Mouse (Mus musculus): ENCODE measurements around the gene Lrrc74a. TPM values are rescaled to one million over a fixed set of nuclear protein-coding genes. Genes with fewer than 3 reads are reported as not detected.

The Lrrc74a gene
- total RNA-seq, 1 experiment from 2014 or later, result not detected

DNA sequence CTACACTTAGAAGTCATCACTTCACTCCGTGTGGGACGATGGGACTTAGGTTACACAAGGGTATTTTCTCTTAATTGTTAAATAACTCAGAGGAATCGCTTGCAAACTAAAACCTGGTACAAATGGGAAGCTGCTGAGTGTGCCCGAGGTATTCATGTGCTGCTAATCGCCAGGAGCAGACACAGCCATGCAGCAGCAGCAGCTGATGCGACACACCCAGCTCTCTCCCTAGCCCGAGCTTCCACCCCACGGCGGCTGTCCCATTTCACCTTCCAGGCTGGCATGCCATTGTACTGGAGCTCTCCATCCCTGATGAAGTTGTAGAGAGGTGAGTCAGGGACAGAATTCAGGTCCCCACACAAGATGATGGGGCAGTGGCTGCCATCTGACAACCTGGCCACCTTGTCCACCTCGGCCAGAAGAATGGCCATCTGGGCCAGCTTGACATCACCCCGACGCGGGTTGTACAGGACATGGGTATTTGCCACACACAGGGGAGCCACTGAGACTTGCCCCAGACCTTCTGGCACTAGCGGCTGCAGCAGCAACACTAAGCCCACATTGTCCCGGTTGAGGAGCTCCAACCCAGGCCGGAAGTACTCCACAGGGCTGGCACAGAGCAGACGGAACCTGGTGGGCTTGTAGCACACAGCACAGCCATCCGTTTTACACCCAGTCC lies 14.1 kb upstream of the Lrrc74a start:
- DNase-seq, result no peak

DNA sequence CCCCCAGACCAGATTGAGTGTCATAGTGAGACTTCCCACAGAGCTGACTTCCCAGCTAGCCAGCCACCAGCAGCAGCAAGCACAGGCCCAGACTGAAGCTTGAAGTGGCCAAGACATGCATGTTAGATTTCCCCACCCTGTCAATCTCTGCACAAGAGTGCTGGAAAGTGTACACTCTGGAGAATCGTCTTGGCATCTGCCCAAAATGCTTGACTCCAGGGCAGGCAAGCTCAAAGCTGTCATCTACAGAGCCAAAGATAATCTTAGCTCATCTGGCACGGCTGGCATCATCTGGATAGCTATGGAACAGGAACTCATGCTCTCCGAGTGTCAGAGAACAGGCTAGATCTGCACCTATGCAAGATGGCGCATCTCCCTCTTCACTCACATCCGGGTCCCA lies 12.7 kb upstream of the Lrrc74a start:
- peak; percentile 39 for DNase-seq

DNA sequence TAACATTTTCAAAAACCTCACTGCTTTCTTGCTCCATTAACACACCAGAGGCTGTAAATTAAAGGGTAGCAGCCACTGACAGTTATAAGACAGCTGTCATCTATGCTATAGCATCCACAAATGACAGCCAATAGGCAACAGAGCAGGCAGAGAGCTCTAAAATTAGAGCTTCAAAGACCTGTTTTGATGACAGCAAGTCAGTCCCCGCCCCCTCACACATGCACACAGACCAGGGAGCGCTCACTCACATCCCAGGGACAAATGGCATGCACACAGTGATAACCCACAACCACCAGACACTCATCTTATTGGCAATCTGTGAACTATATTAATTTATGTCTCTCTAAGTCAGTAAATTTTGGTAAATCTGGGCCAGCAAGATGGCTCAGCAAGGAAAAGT lies 9.9 kb upstream of the Lrrc74a start:
- DNase-seq, result no peak

DNA sequence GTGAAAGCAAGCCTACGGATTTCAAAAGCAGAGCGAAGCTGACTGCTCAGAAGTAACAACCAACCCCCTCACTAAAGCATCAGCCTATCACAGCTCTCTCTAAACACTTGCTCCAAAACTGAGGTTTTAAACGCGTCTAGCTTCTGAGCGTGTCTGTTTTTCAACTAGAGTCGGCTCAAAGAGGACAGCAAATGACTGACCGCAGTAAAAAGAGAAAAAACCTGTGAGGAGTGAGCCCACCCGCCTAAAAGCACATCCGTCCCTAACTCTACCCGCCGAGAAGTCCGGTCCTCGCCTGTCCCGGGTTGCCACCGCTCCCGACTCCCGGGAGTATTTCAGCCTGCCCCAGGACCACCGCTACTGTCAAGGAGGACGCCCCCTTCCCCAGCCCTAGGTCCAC lies 8.5 kb upstream of the Lrrc74a start:
- DNase-seq, result no peak

DNA sequence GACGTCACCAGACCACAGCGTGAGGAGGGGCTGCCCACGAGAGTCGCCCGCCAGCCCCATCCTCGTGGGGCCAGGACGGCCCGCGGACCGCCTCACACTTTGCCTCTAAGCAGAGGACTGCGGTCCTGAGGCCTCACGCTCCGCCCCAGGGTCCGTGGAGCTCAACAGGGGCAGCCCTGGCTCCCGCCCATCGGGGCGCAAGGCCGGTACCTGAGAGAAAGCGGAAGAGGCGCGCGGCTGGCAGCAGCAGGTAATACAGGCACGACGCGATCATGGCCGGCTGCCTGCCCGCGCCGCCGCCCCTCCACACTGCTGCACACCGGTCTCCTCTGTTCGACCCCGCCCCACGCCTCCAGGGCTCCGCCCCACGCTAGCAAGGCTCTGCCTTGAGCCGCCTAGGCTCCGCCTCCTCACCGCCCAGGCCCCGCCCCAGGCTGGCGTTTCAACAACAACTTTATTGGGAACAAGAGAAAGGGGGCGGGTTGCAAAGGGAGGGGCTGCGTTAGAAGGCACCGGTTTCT lies 8.0 kb upstream of the Lrrc74a start, which contains the start of gene Angel1:
Angel1 (minus strand) TSS at position 341 of the 521 bp plus-strand sequence.
- DNase-seq, result peak; percentile 98

DNA sequence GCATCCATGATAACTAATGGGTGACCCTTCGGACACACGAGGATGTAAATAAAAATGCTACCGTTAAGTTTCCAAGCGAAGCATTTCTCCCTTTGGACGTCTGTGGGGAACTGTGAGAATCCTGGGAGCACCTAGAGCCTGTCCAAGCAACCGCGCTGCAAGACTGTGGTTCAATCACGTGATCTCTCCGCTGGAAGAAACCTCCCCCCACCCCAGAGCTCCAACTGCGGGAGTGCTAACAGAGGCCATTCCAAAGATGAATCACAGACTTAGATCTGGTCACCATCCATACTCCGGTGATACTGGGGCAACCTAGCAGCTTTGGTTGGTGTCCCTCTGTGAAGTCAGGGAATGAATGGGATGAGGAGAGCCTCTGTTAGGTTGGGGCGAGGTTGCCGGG lies 26.9 kb downstream of the Lrrc74a start:
- DNase-seq, result no peak

DNA sequence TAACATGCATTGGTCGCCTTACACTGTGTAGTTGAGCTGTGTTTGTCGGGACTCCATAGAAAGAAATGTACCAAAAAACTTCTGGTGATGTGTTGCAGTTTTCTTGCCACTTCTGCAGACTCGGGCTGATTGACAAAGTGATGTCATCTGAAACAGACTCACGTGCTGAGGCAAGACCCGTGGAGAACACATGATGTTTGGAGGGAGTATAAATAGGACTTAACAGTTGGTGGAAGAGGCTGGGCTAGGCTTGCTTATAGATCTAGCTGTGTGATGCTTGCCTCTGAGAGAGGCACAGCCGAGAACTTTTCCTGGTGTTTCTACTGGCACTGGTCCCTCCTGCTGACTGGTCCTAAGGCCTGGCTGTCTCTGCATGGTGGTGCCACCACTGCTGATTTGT lies 29.9 kb downstream of the Lrrc74a start:
- no peak for DNase-seq

DNA sequence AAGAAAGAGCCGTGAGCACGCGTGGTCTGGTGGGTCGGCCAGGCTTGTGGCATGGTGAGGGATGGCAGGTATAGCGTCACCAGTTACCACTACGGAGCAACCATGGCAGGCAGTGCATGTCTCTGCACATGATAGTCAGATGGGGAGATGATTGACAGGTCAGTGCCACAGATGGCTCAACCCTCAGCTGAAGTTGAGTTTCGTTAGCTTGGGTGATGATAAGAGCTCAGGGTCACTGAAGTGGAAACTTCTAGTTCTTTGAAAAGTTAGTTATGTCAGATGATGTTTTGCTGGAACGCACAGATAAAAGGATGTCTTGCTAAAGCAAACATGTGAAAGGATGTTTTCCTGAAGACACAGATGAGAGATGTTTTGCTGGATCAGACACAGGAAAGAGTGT lies 32.3 kb downstream of the Lrrc74a start:
- no peak for DNase-seq

DNA sequence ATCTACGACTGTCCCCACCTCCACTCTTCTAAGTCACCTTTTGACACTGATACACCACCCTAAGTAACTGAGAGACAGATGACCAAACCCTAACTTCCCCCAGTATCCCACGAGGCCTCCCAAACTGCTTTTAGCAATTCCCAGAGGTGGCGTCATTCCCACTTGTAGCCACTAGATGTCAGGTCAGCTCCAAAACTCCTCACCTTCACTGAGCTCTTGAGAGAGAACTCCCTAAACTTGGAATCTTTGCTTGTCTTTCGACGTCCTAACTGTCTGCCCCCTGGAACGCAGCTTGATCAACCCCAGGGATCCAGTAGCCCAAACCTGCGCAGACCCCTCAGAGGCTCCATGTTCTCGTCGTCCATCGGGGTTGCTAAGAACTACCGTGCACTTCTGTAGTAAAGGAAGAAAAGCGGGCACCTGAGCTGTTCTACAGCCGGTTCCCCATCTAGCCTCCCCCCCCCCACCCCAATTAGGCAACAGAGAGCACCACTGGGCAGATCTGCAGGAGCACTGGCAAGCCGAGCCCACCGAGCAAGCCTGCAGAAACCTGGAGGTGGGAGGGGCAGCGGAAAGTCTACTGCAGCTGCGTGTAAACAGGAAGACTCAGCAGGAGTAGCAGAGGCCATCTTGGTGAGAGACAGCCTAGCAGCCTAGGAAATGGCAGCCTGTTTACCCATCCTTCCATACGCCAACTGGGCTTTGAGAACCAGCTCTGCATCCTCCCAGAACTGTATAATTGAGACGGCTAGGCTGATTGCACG lies 33.9 kb downstream of the Lrrc74a start:
- peak; percentile 68 for DNase-seq

DNA sequence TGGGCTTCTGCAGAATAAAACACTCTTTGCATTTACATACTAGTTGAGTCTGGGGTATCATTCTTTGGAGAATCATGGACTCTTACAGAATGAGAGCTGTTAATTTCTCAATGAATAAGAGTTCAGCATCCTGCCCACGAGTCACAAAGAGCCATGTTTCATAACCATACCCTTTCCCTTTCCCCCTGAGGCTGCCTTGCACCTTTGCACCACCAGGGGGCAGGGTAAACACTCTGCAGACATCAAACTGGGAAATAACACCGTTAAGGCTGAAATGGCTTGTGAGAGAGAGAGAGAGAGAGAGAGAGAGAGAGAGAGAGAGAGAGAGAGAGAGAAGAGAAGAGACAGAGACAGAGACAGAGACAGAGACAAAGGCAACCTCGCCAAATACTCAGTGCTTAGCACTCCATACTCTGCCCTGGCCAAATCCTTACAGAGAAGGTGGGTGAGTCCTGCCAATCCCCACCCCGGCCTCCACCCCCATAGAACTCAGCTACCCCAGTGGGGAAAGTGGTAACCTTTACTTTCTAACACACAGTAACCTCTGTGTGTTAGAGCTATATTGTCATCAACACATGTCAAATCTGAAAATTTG lies 34.9 kb downstream of the Lrrc74a start:
- peak; percentile 91 for DNase-seq

DNA sequence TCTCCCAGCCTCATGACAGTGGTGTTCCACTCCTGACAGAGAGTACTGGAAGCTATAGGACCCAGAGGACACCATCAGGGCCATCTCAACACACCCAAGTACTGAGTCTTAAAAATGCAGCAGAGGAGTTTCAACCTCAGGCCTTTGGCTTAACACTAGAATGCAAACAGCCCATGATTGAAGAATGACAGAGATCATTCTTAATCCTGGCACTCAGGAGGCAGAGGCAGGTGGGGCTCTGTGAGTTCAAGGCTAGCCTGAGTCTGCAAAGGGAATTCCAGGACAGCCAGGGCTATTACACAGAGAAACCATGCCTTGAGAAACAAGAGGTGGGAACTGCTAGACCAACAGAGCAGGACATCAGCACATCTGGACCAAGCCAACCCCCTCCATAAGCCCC lies 35.6 kb downstream of the Lrrc74a start:
- DNase-seq, result no peak

DNA sequence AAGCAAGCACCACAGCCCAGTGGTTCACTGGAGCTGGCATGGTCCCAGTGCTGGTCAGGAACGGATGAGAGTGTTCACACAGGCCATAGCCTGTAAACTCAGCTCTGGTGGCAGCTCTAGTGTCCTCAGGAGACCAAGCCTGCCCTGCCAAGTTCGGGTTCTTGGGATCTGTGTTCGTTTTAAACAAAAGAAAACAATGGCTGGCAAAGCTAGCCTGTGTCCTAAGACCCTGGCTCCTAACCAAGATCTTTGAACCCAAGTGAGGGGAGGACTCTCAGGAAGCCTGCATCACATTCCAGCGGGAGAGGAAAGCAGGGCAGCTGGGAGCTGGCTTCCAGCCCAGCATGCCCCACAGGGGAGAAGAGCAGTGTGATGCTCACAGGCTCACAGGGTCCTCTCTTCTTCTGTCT lies 36.1 kb downstream of the Lrrc74a start:
- peak; percentile 81 for DNase-seq

DNA sequence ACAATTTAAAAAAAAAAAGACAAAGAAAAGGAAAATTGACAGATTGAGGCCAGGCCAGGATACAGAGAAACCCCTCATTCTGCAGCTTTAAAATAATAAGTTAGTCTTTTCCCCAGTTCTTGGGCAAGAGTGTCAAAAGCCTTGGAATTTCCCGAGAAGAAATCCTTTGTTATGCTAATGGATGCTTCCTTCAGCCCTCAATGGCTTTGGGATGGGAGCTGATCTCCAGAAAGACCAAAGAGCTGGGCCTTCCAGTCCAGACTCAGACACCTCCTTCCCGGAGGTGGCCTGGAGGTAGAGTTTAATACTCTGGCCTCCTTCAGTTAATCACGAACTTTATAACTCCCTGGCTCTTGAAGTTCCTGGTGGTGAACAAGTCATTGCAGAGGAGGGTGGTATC lies 36.8 kb downstream of the Lrrc74a start:
- no peak for DNase-seq

DNA sequence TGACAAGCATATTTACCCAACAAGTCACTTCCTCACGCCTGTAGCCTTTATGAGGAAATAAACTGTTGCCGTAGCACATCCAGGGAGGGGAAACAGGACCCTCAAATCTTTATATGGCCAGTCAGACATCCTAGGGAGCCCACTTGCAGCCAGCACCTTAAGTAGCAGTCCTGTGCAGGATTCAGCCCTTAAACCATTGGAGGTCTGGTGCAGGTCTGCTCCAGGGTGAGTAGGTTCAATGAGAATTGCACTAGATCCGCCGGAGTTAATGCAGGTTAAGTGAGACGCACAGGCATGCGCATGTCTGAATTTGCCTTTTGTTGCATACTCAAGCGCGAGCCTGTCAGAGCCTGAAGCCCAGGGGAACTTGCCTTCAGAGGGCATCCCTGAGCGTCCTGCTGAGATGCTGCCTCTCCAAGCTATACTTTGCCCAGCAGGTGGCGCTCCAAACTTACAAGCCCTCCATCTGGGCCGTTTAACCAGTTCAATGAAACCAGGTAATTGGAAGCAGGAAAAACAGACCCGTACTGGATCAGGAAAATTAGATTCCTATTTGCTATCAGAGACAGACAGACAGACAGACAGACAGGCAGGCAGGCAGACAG lies 37.8 kb downstream of the Lrrc74a start:
- peak; percentile 95 for DNase-seq

DNA sequence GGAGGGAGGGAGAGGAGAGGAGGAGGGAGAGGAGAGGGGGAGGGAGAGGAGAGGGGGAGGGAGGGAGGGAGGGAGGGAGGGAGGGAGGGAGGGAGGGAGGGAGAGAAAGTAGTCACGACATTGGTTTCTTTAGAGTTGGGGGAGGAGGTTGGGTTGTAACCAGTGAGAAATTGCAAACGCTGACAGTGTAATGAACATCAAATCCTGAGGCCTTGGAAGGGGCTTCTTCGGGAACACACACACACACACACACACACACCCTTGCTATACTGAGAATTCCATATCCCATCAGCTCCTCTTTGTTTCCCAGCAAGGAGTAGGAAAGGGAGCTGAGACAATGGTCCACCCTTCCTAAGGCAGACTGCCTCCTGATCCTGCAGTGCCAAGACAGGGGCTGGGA lies 38.4 kb downstream of the Lrrc74a start:
- DNase-seq, result no peak

DNA sequence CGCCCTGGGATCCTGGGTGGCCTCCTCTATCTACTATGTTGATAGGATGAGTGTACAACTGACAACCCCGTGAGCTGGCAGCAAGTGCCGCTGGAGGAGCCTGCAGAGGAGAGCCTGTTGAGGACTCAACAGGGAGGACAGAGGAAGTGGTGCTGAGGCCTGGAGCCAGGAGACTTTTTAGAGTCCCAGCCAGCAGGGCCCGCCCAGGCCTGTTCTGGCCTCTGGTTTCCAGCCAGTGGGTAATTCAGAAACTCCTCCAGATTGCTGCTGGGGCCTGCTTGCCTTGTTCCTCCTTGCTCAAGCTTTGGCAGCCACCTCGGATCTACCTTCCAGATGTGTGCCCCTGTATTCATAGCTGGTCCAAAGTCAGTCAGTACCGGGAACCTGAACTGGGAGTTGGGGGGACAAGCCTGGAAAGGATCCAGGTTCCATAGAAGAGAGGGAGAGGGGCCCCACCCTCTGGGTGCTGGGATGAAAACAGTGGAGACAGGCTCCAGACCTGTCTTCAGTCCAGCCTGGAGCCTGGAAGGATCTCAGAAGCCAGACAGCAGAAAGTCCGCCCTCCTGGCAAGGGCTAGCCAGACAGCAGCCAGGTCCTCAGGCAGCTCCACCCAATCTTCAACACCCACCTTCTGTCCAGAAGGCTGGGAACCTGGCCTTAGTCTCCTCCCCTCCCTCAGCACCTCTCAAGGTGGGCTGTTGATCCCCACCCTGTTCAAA lies 41.6 kb downstream of the Lrrc74a start:
- DNase-seq, result peak; percentile 56

DNA sequence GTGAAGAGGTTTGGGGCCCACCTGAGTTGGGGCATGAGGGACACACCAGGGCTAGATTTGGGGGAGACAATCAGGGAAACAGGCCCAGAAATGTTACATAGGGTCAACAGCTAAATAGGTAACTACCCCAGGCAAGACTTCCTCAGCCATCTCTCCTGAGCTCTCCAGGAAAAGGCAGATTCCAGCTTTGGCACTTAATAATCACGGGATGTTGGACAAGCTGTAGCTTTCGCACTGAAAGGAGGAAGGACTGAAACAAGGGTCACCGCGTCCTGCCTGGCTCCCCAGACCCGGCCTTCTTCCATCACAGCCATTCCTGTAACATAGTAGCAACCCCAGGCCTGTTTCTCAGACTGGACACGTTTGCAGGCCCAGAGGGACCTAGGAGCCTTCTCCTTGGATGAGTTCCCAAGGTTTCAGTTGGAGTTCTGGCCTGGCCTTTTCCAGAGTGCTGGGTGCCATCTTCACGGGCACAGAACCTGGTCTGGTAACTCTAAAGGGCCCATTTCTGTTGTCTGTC lies 42.2 kb downstream of the Lrrc74a start:
- no peak for DNase-seq

DNA sequence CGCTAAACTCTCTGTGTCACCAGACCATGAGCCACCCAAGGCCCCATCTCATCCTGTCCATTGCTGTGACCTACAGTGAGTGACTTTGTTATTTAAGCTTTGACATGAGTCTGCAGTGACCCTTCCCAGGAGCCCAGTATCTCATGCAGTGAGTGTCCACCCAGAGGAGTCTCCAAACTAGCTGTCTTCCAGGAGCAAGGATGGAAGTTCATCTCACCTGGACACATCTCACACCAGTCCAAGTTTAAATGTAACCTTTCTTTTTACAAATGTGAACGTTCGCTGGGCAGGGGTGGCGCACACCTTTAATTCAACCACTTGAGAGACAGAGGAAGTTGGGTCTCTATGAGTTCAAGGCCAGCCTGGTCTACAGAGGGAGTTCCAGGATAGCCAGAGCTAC lies 44.4 kb downstream of the Lrrc74a start:
- no peak for DNase-seq

DNA sequence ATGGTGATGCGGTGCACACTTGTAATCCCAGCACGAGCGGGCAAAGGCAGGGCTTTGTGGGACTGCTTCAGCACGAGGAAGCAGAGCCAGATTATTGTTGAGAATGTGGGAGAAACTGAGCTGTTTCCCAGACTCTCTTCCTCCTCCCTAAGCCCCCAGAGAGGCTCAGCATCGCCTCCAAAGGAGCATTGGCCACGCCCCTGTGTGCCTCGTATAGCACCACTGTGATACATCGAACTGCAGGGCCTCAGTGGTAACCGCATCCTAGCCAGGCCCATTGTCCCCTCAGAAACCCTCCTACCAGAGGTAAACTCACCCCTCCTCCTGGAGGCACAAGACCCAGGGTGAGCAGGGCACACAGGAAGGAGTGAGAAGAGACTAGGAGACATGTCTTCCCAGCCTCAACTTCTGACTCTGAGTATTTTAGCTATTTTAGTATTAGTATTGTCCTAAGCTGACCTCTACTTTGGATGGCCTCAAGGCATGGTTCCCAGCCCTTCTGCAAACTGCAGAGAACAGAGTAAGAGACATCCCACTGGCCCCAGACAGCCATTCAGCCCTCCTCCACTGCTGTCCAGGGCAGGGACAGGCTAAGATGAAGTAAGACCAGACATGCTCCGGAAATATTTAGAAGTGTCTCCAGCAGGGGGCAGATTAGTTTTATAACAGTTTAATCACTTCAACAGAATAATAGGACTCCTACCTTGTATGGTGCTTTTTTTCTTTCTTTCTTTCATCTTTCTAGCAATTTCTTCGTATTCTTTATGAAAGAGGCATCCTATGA lies 45.2 kb downstream of the Lrrc74a start:
- DNase-seq, result peak; percentile 54

DNA sequence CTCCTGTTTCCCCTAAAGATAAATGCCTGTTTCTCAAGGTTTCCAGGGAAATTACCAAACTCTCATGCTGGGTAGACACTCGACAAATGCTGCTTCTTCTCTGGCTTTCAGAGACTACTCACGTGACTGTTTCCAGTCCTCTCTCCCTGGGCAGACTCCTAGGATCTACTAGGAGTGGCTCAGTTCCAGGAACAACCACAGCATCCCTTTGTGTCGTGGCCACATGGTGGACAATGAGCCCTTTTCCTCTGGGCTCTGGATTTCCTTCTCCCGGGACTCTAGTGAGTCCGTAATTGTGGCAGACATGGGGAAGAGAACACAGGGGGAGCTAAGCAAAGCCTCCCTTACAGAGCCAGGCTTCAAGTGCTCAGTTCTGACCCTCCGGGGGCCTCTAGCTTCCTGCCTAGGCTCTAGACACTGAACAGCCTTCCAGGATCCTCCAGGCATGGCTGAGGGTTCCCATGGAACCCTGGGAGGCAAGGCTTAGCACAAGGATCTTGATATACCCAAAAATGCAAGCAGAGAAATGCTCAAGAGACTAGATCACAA lies 47.6 kb downstream of the Lrrc74a start:
- peak; percentile 35 for DNase-seq
